Mouse (Mus musculus): ENCODE data around the gene Gm28374.
"Not testable (repeated sequence)": the region's sequence is repeated elsewhere in the genome, so short reads cannot be mapped to it uniquely, and the experiment has no call there.

The Gm28374 gene

DNA sequence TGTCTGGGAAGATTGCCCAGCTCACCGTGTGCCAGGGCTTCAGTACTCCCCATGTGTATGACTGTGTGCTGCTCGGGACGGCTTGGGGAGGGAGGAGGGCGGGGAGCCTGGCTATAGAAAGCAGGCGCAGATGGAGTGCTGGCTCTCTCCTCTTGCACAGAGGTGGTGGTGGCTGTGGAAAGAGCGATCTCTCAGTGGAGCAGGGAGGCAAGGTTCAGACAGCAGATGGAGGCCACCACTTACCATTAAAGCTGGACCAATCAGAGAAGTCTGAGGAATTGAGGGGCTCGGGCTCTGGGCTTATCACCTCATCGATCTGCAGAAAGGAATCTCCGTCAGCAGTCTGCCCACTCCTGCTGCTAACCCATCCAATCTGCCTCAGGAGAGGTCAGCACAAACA lies at the start of gene Gm28374:
TSS of gene Gm28374 (minus strand) at position 101 of the 400 bp plus-strand sequence.
- no peak for DNase-seq (ENCODE audit: low spot score in 2 of 2)

DNA sequence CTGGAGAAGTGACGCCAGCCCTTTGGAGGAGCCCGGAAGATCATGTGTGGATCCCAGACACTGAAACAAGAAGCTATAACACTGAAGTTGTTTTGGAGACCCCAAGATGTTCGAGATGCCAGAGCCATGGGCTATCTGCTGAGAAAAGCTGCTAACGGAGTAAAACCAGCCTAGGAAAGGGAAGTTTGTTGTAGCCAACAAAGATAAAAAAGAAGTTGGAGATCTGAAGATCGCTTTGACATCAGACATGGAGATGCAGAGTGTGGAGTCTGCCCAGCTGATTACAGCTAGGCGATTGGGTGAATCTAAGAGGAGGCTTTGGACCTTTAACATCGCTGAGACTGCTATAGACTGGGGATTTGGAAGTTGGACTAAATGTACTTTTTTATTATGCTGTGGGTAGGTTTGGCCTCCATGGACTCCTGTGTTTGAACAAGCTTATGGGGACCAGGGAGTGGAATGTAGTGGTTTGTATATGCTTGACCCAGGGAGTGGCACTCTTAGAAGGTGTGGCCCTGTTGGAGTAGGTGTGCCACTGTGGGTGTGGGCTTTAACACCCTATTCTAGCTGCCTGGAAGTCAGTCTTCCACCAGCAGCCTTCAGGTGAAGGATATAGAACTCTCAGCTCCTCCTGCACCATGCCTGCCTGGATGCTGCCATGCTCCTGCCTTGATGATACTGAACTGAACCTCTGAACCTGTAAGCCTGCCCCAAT lies 48.5 kb upstream of the Gm28374 start:
- DNase-seq (ENCODE audit: low spot score in 2 of 2), result not testable (repeated sequence)

- DNase-seq (ENCODE audit: low spot score in 2 of 2), result peak; percentile 94 to 97
Observed at GRCm38 (mm10) chr19:6127760-6128341, 45.8 kb upstream of the Gm28374 start, which contains the start of gene Snx15. TSS of gene Snx15 (minus strand) at chr19:6128304.

DNA sequence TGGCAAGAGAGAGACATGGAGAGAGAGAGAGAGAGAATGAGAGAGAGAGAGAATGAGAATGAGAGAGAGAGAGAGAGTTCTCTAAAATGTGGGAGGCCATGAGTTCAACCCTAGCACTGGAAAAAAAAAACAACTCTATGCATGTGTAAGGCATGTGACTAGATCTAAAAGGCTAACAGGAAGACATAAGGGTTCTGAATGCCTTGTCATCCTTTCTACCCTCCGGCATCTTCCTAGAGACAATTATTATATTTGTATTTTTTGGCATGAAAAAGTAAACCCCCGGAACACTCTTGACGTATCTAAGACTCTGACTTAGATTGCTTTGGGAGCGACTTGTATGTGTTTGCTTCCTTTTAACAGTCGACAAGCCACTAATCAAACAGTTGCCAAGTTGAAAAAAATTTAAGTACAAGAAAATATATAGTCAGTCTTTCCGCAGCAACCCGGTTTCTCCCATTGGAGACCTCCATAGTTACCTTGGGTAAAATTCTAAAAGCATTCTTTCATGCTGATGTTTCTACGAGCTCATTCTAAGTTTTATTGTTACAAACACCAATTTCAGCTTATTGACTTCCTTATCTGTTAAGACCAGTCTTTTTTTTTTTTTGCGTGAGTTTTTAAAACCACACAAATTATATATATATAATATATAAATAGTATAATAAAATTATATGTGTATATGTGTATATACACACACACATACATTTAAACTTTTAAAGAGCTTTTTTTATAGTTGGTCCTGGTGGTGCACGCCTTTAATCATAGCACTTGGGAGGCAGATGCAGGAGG lies 44.9 kb upstream of the Gm28374 start:
- no peak for DNase-seq (ENCODE audit: low spot score in 2 of 2)

DNA sequence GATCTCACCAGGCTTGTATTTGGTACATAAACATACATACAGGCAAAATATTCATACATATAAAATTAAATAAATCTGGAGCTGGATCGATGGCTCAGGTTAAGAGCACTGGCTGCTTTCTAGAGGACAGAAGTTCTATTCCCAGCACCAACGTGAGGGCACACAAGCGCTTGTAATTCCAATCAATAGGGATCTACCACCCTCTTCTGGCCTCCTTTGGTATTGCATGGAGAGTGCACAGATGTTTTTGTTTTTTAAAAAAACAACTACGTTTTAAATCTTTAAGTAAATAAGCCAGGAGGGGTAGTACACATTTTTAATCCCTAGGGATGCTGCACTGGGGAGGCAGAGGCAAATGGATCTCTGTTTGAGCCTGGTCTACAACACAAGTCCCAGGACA lies 44.2 kb upstream of the Gm28374 start:
- DNase-seq (ENCODE audit: low spot score in 2 of 2), result peak in 1 of 2 experiments; percentile 34

DNA sequence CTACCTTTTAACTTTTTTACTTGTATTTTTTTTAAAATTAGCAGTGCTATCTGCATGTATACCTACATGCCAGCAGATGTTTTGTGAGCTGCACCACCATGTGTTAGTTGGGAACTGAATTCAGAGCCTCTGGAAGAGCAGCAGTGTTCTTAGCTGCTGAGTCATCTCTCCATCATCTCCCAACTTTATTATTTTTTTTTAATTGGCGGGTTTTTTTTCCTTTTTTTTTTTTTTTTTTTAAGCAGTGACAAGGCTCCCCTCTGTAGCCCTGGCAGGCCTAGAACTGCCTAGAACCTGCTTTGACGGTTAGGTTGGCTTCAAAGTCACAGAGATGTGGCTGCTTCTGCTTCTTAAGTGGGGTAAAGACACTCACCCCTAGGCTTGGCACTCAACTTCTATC lies 42.8 kb upstream of the Gm28374 start:
- DNase-seq (ENCODE audit: low spot score in 2 of 2), result no peak

- DNase-seq (ENCODE audit: low spot score in 2 of 2), result no peak
Observed at GRCm38 (mm10) chr19:6123330-6123729, 41.3 kb upstream of the Gm28374 start.

- no peak for DNase-seq (ENCODE audit: low spot score in 2 of 2)
Observed at GRCm38 (mm10) chr19:6121761-6122160, 39.7 kb upstream of the Gm28374 start.

DNA sequence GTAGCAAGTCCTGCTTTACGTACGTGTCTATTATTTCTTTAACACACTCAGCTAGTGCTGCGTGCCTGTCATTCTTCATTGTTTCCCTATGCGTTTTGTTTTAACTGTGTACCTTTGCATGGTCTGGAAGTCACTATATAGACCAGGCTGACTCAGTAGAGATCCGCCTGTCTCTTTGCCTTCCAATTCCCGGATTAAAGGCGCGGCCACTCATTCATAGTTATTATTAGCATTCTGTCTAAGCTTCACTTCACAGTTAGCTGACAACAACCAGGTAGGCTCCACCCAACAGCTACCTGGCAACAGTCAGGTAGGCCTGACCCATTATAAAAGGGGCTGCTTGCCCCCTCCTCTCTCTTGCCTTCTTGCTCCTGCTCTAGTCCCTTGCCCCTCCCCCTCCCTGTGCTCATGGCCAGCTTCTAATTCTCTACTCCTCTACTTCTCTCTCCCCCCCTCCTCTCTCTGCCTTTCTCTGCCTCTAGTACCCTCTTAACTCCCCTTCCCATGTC lies 36.7 kb upstream of the Gm28374 start:
- no peak for DNase-seq (ENCODE audit: low spot score in 2 of 2)

- peak; percentile 91 to 93 for DNase-seq (ENCODE audit: low spot score in 2 of 2)
Observed at GRCm38 (mm10) chr19:6117986-6118676, 36.1 kb upstream of the Gm28374 start, which contains the start of gene Sac3d1. TSS of gene Sac3d1 (minus strand) at chr19:6118650.

DNA sequence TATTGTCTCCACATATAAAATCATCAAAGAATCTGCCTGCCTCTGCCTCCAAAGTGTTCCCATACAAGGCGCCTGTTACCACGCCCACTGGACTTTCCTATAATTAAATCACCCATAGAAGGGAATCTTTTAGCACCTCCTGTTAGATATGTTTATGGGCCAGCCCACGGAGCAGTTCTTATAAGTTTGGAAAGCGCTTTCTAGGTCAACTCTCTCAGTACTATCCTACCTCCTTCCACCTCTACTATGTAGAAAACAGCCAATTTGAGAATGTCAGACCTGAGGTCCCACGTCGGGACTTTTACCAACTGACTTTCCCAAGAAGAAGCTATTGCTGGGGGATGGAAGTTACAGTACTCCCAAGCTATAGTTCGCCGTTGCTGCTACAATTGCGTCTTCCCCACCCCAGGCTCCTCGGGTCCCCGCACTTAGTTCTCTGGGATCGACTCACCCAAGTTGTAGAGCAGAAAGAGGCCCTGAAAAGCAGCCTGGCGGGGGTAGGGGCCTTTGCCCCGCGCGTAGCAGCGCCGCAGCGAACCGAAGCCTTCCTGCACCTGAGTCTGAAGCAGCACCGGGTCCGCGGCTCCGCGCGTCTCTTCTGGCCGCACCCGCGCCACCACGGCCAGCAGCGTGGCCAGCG lies 35.4 kb upstream of the Gm28374 start:
- no peak for DNase-seq (ENCODE audit: low spot score in 2 of 2)

DNA sequence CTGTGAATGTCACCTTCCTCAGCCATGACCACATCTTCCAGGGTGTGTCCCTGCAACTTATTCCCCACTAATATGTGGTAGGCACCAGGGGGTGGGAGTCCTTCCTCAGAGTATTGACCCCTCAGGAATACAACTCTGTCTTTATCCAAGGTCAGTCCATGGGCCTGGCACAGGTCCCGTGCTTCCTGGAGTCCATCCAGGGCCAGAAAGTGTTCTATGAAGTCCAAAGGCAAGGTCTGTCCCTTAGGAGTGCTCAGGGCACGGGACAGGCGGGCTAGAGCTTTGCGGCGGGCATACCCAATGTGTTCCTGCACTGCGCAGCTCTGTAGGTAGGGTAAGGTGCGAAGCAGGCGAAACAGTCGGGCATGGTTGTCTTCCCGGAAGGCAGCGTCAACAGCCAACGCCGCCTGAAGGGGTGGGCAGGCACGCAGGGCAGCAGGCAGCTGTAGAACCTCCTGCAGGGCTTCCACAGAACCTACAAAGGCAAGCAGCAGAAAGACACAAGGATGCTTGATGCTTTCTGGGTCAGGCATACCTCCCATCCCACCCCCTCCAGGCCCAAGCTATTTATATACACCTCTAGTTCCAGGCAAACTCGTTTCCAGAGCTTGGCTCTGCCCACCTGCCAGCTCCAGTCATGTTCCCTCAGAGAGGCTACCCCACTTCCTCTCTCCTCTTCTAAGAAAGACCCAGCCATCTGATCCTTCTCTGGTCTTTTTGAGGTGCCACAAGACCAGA lies 34.2 kb upstream of the Gm28374 start:
- DNase-seq (ENCODE audit: low spot score in 2 of 2), result peak in 1 of 2 experiments; percentile 15

- DNase-seq (ENCODE audit: low spot score in 2 of 2), result no peak
Observed at GRCm38 (mm10) chr19:6113116-6113515, 31.1 kb upstream of the Gm28374 start.

DNA sequence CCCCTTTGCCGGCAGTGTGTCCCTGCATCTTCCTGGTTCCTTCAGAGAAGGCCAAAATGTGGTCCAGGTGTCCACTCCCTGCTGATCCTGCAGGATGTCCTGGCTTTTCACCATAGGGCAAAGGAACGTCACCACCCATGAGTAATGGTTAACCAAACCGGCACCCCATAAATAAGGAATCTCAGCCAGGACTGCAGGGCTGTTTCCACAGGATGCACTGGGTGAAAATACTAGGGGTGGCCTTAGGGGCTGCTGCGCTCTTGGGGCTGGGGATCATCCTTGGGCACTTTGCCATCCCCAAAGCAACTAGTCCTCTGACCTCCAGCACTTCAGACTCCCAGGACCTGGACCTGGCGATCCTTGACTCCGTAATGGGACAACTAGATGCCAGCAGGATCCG lies 23.5 kb upstream of the Gm28374 start, which contains the start of gene Naaladl1:
TSS of gene Naaladl1 (plus strand) at position 197 of the 400 bp plus-strand sequence.
- no peak for DNase-seq (ENCODE audit: low spot score in 2 of 2)

- DNase-seq (ENCODE audit: low spot score in 2 of 2), result no peak
Observed at GRCm38 (mm10) chr19:6104476-6104875, 22.4 kb upstream of the Gm28374 start.

DNA sequence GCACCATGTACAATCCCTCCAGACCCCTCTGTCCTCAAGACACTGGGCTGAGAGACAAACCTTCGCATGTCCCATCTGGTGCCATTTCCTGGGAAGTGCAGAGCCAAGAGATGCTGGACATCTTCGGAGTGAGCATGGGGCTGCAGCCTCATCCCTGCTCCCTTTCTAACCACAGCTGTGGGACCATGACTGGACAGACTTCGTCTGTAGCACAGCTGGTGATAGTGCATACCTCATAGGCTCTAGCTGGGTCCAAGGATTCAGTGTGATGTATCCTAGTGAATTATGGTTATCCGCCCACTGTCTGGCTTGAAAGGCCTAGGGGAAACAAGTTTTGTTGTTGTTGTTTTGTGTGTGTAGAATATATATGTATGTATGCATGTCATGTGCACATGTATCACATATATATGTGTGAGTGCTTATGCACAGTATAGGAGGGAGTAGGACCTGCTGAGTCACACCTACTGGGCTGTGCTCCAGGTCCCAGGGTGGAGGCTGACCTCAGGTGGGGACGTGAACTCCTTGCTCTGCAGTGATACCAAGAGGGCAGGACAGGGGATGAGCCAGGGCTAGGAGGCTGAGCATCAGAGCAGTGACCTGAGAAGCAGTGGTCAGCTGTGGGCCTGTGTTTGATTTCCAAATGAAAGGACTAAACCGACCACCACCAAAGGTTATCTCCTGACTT lies 20.3 kb upstream of the Gm28374 start:
- no peak for DNase-seq (ENCODE audit: low spot score in 2 of 2)

GRCm38 (mm10) chr19:6101186-6101585 lies 19.1 kb upstream of the Gm28374 start:
- no peak for DNase-seq (ENCODE audit: low spot score in 2 of 2)

DNA sequence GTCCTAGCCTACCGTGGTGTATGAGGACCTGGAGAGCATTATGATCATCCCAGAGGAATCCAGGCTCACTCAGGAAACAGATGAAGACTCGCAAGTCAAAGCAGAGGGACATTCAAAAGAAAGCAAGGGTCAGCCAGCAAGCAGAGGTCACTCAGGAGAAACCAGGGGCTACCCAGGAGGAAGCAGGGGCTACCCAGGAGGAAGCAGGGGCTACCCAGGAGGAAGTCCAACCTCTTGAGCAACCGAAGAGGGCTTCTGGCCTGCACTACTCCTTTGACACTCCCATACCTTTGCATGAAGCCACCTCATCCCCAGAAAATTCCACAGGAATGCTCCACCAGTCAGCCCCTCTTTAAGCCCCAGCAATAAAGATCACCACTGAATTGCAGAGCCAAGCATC lies 15.8 kb upstream of the Gm28374 start:
- DNase-seq (ENCODE audit: low spot score in 2 of 2), result no peak

DNA sequence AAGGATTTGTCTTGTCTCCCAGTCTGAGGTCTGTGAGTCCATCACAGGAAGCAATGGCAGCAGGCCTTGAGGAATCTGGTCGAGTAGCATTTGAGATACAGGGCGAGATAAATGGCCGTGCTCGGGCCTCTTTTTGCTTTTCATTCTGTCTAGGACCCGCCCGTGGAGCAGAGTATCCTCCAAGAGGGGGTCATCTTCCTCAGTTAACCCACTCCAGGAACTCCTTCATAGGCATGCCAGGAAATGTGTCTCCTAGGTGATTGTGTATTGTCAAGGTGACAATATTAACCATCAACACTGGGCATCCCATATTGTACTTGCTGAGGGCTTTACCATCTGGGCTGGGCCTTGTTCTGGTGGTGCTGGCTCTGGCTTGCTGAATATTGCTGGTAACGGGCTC lies 12.1 kb upstream of the Gm28374 start, which contains the start of gene AC131692.1:
TSS of gene AC131692.1 (plus strand) at position 301 of the 400 bp plus-strand sequence.
- no peak for DNase-seq (ENCODE audit: low spot score in 2 of 2)

- no peak for DNase-seq (ENCODE audit: low spot score in 2 of 2)
Observed at GRCm38 (mm10) chr19:6088841-6089240, 6.8 kb upstream of the Gm28374 start.
